12 mouse cellular contexts compared by ENCODE assay signal in the genomic region with DNA sequence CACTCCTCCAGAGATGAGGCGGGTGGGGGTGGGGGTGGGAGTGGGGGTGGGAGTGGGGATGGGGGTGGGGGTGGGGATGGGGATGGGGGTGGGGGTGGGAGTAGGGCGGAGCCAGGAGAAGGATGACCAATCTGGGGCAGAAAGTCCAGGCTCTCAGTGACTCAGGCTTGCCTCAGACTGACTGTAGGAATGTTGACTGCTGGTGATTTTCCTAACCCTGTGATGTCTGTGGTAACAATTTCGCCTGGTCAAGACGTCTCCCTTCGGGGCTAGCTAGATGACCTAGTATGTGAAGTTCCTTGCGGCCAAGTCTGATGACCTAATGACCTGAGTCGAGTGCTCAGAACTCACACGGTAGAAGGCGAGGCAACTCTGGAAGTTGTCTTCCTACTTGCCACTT. TPM values are rescaled to one million over a fixed set of nuclear protein-coding genes. Genes with fewer than 3 reads are reported as not detected.
DNase-seq lines count a peak whose midpoint lies in the region; ATAC-seq and TF ChIP-seq lines count a peak whose summit lies in the region.
"Had no signal": no experiment of that assay in that cellular context is flagged by ENCODE, and none has a peak within 500 bp of the region (broad histone marks: within the 10 kb centered on the region; RNA-seq: fewer than 3 reads in every experiment).

No protein-coding gene starts in this region.

- no peaks in the 10 kb centered on the region for H3K27me3 ChIP-seq in hindbrain, embryonic 12.5 days
- no peaks in the 10 kb centered on the region for H3K27me3 ChIP-seq in hindbrain, embryonic 11.5 days (ENCODE audit: control insufficient read depth, insufficient read depth, low read length)
- no peaks in the 10 kb centered on the region for H3K27me3 ChIP-seq in kidney, adult 2 months (replicated peaks; ENCODE audit: control insufficient read depth, insufficient read depth, low read length)
- no peaks in the 10 kb centered on the region for H3K27me3 ChIP-seq in liver, embryonic 15.5 days
- H3K27me3 ChIP-seq: midbrain, embryonic 12.5 days had no signal

- DNase-seq in hindbrain, embryonic 11.5 days (ENCODE audit: low spot score) = no peak
- DNase-seq in ES-CJ7 (ENCODE audit: low read depth, low spot score) (peak; percentile 12), MN1 (ENCODE audit: low spot score) (no peak)
- DNase-seq in kidney, adult 2 months = peak; percentile 44
- no peak for DNase-seq in adrenal gland, postnatal 14 days
- no peak for DNase-seq in ovary, postnatal 36 days (ENCODE audit: low spot score)
- DNase-seq: cerebellum, adult 9-10 months; heart, adult 11 months; right cerebral cortex, postnatal 25 days had no signal

- no peaks in the 10 kb centered on the region for H3K36me3 ChIP-seq in hindbrain, embryonic 12.5 days
- no peaks in the 10 kb centered on the region for H3K36me3 ChIP-seq in hindbrain, embryonic 11.5 days (ENCODE audit: control insufficient read depth, insufficient read depth, low read length)
- no peaks in the 10 kb centered on the region for H3K36me3 ChIP-seq in kidney, adult 2 months (ENCODE audit: control insufficient read depth, insufficient read depth, low read length)
- no peaks in the 10 kb centered on the region for H3K36me3 ChIP-seq in liver, embryonic 15.5 days (replicated peaks)
- H3K36me3 ChIP-seq: midbrain, embryonic 12.5 days had no signal

- H3K9me3 ChIP-seq in hindbrain, embryonic 12.5 days (replicated peaks) = 0 out of 2 replicates have a peak, but pooled peaks cover 3% of the 10 kb centered on the region
- no peaks in the 10 kb centered on the region for H3K9me3 ChIP-seq in hindbrain, embryonic 11.5 days (ENCODE audit: control insufficient read depth, low read length)
- H3K9me3 ChIP-seq in liver, embryonic 15.5 days (replicated peaks) = no peaks in the 10 kb centered on the region
- H3K9me3 ChIP-seq: midbrain, embryonic 12.5 days had no signal

- no peak overlapping the region for H3K4me2 ChIP-seq in hindbrain, embryonic 12.5 days (replicated peaks)
- H3K4me2 ChIP-seq in hindbrain, embryonic 11.5 days (replicated peaks; ENCODE audit: low read depth, low read length) = no peak overlapping the region
- H3K4me2 ChIP-seq in liver, embryonic 15.5 days = no peak overlapping the region
- H3K4me2 ChIP-seq: midbrain, embryonic 12.5 days had no signal

- no peak for TF ChIP-seq POLR2A in kidney, adult 2 months (IDR thresholded peaks at IDR 0.05; ENCODE audit: low read depth, low read length)

- 72% methylated on average over 9 of the region's 9 CpGs for WGBS in hindbrain, embryonic 12.5 days
- WGBS in hindbrain, embryonic 11.5 days = 71% methylated on average over 9 of the region's 9 CpGs
- WGBS in kidney, adult 2 months = 36% methylated on average over 9 of the region's 9 CpGs
- 51% methylated on average over 9 of the region's 9 CpGs for WGBS in liver, embryonic 15.5 days (ENCODE audit: insufficient replicate concordance)

- no peak overlapping the region for H3K9ac ChIP-seq in hindbrain, embryonic 12.5 days
- no peak overlapping the region for H3K9ac ChIP-seq in hindbrain, embryonic 11.5 days (ENCODE audit: low read depth, low read length)
- no peak overlapping the region for H3K9ac ChIP-seq in liver, embryonic 15.5 days
- H3K9ac ChIP-seq: midbrain, embryonic 12.5 days had no signal

- TF ChIP-seq CTCF in kidney, adult 2 months (conservative IDR thresholded peaks at IDR 0.05; ENCODE audit: insufficient read depth, insufficient read length, low read depth, low read length) = no peak

- no peak overlapping the region for H3K27ac ChIP-seq in hindbrain, embryonic 12.5 days
- H3K27ac ChIP-seq in hindbrain, embryonic 11.5 days (ENCODE audit: low read depth, low read length) = no peak overlapping the region
- H3K27ac ChIP-seq in kidney, adult 2 months (ENCODE audit: insufficient read depth, low read depth, low read length) = peak overlapping the region; percentile 95
- no peak overlapping the region for H3K27ac ChIP-seq in liver, embryonic 15.5 days (replicated peaks)
- H3K27ac ChIP-seq: midbrain, embryonic 12.5 days had no signal

- H3K4me1 ChIP-seq in hindbrain, embryonic 12.5 days = no peaks in the 10 kb centered on the region
- H3K4me1 ChIP-seq in hindbrain, embryonic 11.5 days (replicated peaks; ENCODE audit: control insufficient read depth, insufficient read depth, low read length) = no peaks in the 10 kb centered on the region
- H3K4me1 ChIP-seq in kidney, adult 2 months (ENCODE audit: control insufficient read depth, insufficient read depth, low read length) = peaks cover 17% of the 10 kb centered on the region
- no peaks in the 10 kb centered on the region for H3K4me1 ChIP-seq in liver, embryonic 15.5 days (replicated peaks)
- H3K4me1 ChIP-seq: midbrain, embryonic 12.5 days had no signal

- no peak overlapping the region for H3K4me3 ChIP-seq in hindbrain, embryonic 12.5 days
- no peak overlapping the region for H3K4me3 ChIP-seq in hindbrain, embryonic 11.5 days (ENCODE audit: low read depth, low read length)
- no peak overlapping the region for H3K4me3 ChIP-seq in kidney, adult 2 months (ENCODE audit: insufficient read depth, low read depth, low read length)
- no peak overlapping the region for H3K4me3 ChIP-seq in liver, embryonic 15.5 days (replicated peaks)
- H3K4me3 ChIP-seq: midbrain, embryonic 12.5 days had no signal

- ATAC-seq in hindbrain, embryonic 12.5 days (ENCODE audit: low FRiP score) = 0 out of 2 replicates have a peak, but pooled peaks have one; percentile 32
- no peak for ATAC-seq in hindbrain, embryonic 11.5 days (ENCODE audit: low FRiP score)
- ATAC-seq in liver, embryonic 15.5 days (ENCODE audit: insufficient read depth) = 0 out of 2 replicates have a peak, but pooled peaks have one; percentile 38

RNA-seq across cellular contexts. Expression of gene Cd2ap, which starts 32.9 kb away (rescaled TPM):
- polyA plus RNA-seq in hindbrain, embryonic 12.5 days (2016; fragmentation: Nextera tagmentation; extraction: Ambion mirVana) = 14.8 and 16.2 TPM in 2 replicates
- 13.9 and 16.1 TPM in 2 replicates for polyA plus RNA-seq in hindbrain, embryonic 11.5 days (2014; fragmentation: Nextera tagmentation; extraction: Ambion mirVana)
- 14.6 and 19.1 TPM in 2 replicates for polyA plus RNA-seq in kidney, adult 2 months (2012; rRNA removed)
- 7.9 and 8.5 TPM in 2 replicates for polyA plus RNA-seq in liver, embryonic 15.5 days (2015; fragmentation: Nextera tagmentation; extraction: Ambion mirVana)
- 62.9 and 71.5 TPM in 2 replicates for total RNA-seq in adrenal gland, postnatal 14 days (2021)

Comparison
In these comparisons a context has a peak if more than half of its experiments do, and no peak if none do; other contexts are left out.
1. DNase-seq: peak in ES-CJ7 (single experiment) and kidney, adult 2 months (single experiment); none in hindbrain, embryonic 11.5 days (single experiment), MN1 (single experiment), adrenal gland, postnatal 14 days (single experiment) and ovary, postnatal 36 days (single experiment).